Mouse (Mus musculus) MEL (cell line): Measurements from ENCODE around the gene Gm20388. TPM values are rescaled to one million over a fixed set of nuclear protein-coding genes. Genes with fewer than 3 reads are reported as not detected.

Experiments used
- DNase-seq: peaks from one replicate; pipeline ENCODE4 v3.0.0; 2011; ENCODE audit warnings: low read depth, low spot score
- H3K27ac ChIP-seq: 2 replicates; pipeline ENCODE4 v1.5.1; 2012; ENCODE audit warnings: low read depth, mild to moderate bottlenecking, control low read depth, low read length, moderate library complexity; ENCODE audit not compliant: control insufficient read depth
- H3K27me3 ChIP-seq, 2 experiments: fragments of 150-350 bp in 1 of 2; sonication (generic) in 1 of 2; 2 replicates each; pipeline ENCODE4 v1.6.1; 2012; ENCODE audit warnings: low read length in 2 of 2, mild to moderate bottlenecking in 2 of 2, improper control_type of control experiment in 1 of 2, moderate library complexity in 1 of 2; ENCODE audit not compliant: insufficient read depth in 2 of 2, control insufficient read depth in 1 of 2
- H3K36me3 ChIP-seq, 2 experiments: 2 replicates each; pipeline ENCODE4 v1.6.1; 2012 to 2014; ENCODE audit warnings: low read length in 2 of 2, improper control_type of control experiment in 1 of 2, inconsistent platforms in 1 of 2, mild to moderate bottlenecking in 1 of 2; ENCODE audit not compliant: insufficient read depth in 2 of 2, control insufficient read depth in 1 of 2
- H3K4me1 ChIP-seq, 2 experiments: fragments of 150-350 bp in 1 of 2; sonication (generic) in 1 of 2; 2 replicates each; pipeline ENCODE4 v1.6.1; 2012; ENCODE audit warnings: low read length in 2 of 2, improper control_type of control experiment in 1 of 2, mild to moderate bottlenecking in 1 of 2; ENCODE audit not compliant: insufficient read depth in 2 of 2, control insufficient read depth in 1 of 2
- H3K4me3 ChIP-seq, 2 experiments: fragments of 150-350 bp in 1 of 2; sonication (generic) in 1 of 2; 2 replicates each; pipeline ENCODE4 v1.5.1; 2012; ENCODE audit warnings: low read depth in 2 of 2, low read length in 2 of 2, mild to moderate bottlenecking in 2 of 2, moderate library complexity in 2 of 2, control low read depth in 1 of 2, improper control_type of control experiment in 1 of 2; ENCODE audit not compliant: control insufficient read depth in 1 of 2, insufficient read depth in 1 of 2
- H3K79me2 ChIP-seq: 2 replicates; pipeline ENCODE4 v1.6.1; 2012; ENCODE audit warnings: mild to moderate bottlenecking, low read length, moderate library complexity; ENCODE audit not compliant: control insufficient read depth, poor library complexity, insufficient read depth
- H3K9ac ChIP-seq: 2 replicates; pipeline ENCODE4 v1.6.1; 2012; ENCODE audit warnings: low read depth, mild to moderate bottlenecking, control low read depth, low read length, moderate library complexity; ENCODE audit not compliant: control insufficient read depth, poor library complexity, severe bottlenecking
- H3K9me3 ChIP-seq: fragments of 150-350 bp; sonication (generic); replicated peaks from 2 replicates; pipeline ENCODE4 v1.6.1; 2012; ENCODE audit warnings: mild to moderate bottlenecking, low read length, improper control_type of control experiment, moderate library complexity; ENCODE audit not compliant: insufficient read depth
- BHLHE40 ChIP-seq: IDR thresholded peaks from 2 replicates; pipeline ENCODE4 v1.6.1; 2012; ENCODE audit warnings: low read depth, mild to moderate bottlenecking, inconsistent platforms, low read length, improper control_type of control experiment, borderline replicate concordance
- ELF1 ChIP-seq: IDR thresholded peaks from 2 replicates; pipeline ENCODE4 v1.6.1; 2014; ENCODE audit warnings: low read depth, mild to moderate bottlenecking, inconsistent platforms, low read length, improper control_type of control experiment, moderate library complexity
- EP300 ChIP-seq, 2 experiments: IDR thresholded peaks; 2 replicates each; pipeline ENCODE4 v1.6.1; 2011; ENCODE audit warnings: improper control_type of control experiment in 2 of 2, low read length in 2 of 2, low read depth in 1 of 2, mild to moderate bottlenecking in 1 of 2
- ETS1 ChIP-seq: IDR thresholded peaks from 2 replicates; pipeline ENCODE4 v1.6.1; 2012; ENCODE audit warnings: low read depth, mild to moderate bottlenecking, inconsistent platforms, low read length, improper control_type of control experiment, moderate library complexity
- GATA1 ChIP-seq: IDR thresholded peaks from 2 replicates; pipeline ENCODE4 v1.6.1; 2011; ENCODE audit warnings: low read depth, low read length, improper control_type of control experiment
- JUND ChIP-seq: IDR thresholded peaks from 2 replicates; pipeline ENCODE4 v1.6.1; 2011; ENCODE audit warnings: low read depth, mild to moderate bottlenecking, improper control_type of control experiment, low read length
- KAT2A ChIP-seq: conservative IDR thresholded peaks from 2 replicates; pipeline ENCODE4 v1.6.1; 2012; ENCODE audit warnings: low read depth, low read length, improper control_type of control experiment, inconsistent platforms
- MAFK ChIP-seq: IDR thresholded peaks from 2 replicates; pipeline ENCODE4 v1.6.1; 2011; ENCODE audit warnings: low read depth, mild to moderate bottlenecking, low read length, improper control_type of control experiment, borderline replicate concordance
- MAX ChIP-seq: IDR thresholded peaks from 2 replicates; pipeline ENCODE4 v1.6.1; 2011; ENCODE audit warnings: low read length, improper control_type of control experiment
- MEF2A ChIP-seq: IDR thresholded peaks from 2 replicates; pipeline ENCODE4 v1.6.1; 2014; ENCODE audit warnings: low read depth, mild to moderate bottlenecking, inconsistent platforms, low read length, improper control_type of control experiment; ENCODE audit not compliant: poor library complexity, insufficient replicate concordance, severe bottlenecking; ENCODE audit errors: extremely low read depth
- NELFE ChIP-seq: IDR thresholded peaks from 2 replicates; pipeline ENCODE4 v1.6.1; 2011; ENCODE audit warnings: low read depth, low read length, improper control_type of control experiment
- NRF1 ChIP-seq: IDR thresholded peaks from 2 replicates; pipeline ENCODE4 v1.6.1; 2014; ENCODE audit warnings: low read depth, mild to moderate bottlenecking, inconsistent platforms, low read length, improper control_type of control experiment, moderate library complexity; ENCODE audit not compliant: poor library complexity, insufficient read depth, severe bottlenecking
- POLR2A ChIP-seq, 2 experiments: IDR thresholded peaks; 2 replicates each; pipeline ENCODE4 v1.6.1; 2011 to 2012; ENCODE audit warnings: low read length in 2 of 2, mild to moderate bottlenecking in 2 of 2, control low read depth in 1 of 2, improper control_type of control experiment in 1 of 2, low read depth in 1 of 2, moderate library complexity in 1 of 2; ENCODE audit not compliant: control insufficient read depth in 1 of 2, insufficient read depth in 1 of 2, poor library complexity in 1 of 2
- POLR2AphosphoS2 ChIP-seq: IDR thresholded peaks from 2 replicates; pipeline ENCODE4 v1.6.1; 2011; ENCODE audit warnings: low read length, improper control_type of control experiment
- RAD21 ChIP-seq: IDR thresholded peaks from 2 replicates; pipeline ENCODE4 v1.6.1; 2011; ENCODE audit warnings: mild to moderate bottlenecking, low read depth, low read length, improper control_type of control experiment
- SIN3A ChIP-seq: IDR thresholded peaks from 2 replicates; pipeline ENCODE4 v1.6.1; 2012; ENCODE audit warnings: low read length, improper control_type of control experiment, inconsistent platforms
- SMC3 ChIP-seq: IDR thresholded peaks from 2 replicates; pipeline ENCODE4 v1.6.1; 2011; ENCODE audit warnings: low read depth, low read length, improper control_type of control experiment
- TAL1 ChIP-seq: IDR thresholded peaks from 2 replicates; pipeline ENCODE4 v1.6.1; 2012; ENCODE audit warnings: mild to moderate bottlenecking, inconsistent platforms, low read length, moderate library complexity, mixed read lengths
- TCF12 ChIP-seq: IDR thresholded peaks from 2 replicates; pipeline ENCODE4 v1.6.1; 2014; ENCODE audit warnings: low read depth, mild to moderate bottlenecking, inconsistent platforms, low read length, improper control_type of control experiment, moderate library complexity
- UBTF ChIP-seq: IDR thresholded peaks from 2 replicates; pipeline ENCODE4 v1.6.1; 2012; ENCODE audit warnings: low read depth, mild to moderate bottlenecking, inconsistent platforms, low read length, improper control_type of control experiment, moderate library complexity, borderline replicate concordance; ENCODE audit not compliant: insufficient read depth
- ZNF384 ChIP-seq: IDR thresholded peaks from 2 replicates; pipeline ENCODE4 v1.6.1; 2012; ENCODE audit warnings: low read depth, mild to moderate bottlenecking, inconsistent platforms, low read length, improper control_type of control experiment
- polyA plus RNA-seq, 2 experiments: library from polyadenylated mRNA; stranded (reverse) in 1 of 2; unstranded in 1 of 2; fragments of >175 nt in 1 of 2; fragments of >200 nt in 1 of 2; gene quantifications; 2 replicates each; pipeline versions ENCODE4 v1.2.1 to v1.2.4; 2012; ENCODE audit warnings: low replicate concordance in 2 of 2, low read depth in 1 of 2; ENCODE audit not compliant: insufficient read length in 2 of 2, insufficient read depth in 1 of 2, missing spikeins in 1 of 2
- total RNA-seq: library from RNA; depleted of rRNA; stranded (reverse); fragments of 300-350 nt; gene quantifications from 2 replicates; pipeline ENCODE4 v1.2.3, GENCODE M21; 2012

Gm20388 gene
- total and polyA plus RNA-seq, 3 experiments: 11.1 to 17.8 TPM; not detected in 1

DNA sequence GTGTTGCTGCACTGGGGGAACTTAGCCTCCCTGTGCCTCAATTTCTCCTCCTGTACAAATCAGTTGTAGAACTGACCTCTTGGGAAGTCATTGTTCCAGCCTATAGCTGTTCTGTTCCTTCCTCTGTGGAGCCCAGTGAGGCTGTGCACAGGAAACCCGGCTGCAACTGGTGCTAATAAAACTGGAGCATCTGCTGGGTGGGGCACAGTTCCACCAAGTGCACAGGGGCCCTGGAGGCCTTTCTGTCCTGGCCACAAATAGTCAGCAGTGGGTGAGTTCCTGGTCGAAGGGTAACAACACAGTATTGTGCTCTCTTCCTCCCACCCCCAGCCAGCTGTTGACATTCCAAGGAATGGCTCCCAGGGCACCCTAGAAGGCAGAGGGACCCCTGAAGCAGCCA, 902.4 kb downstream of the Gm20388 start:
- Histone ChIP-seq H3K36me3 (no peaks in the 10 kb centered on the region), H3K9ac (no peak overlapping the region), H3K27ac (no peak overlapping the region), H3K4me3 (no peak overlapping the region), H3K27me3 (no peaks in the 10 kb centered on the region), H3K4me1 (no peaks in the 10 kb centered on the region), H3K79me2 (no peaks in the 10 kb centered on the region), H3K9me3 (no peaks in the 10 kb centered on the region)
- TF ChIP-seq MAX: no peak
- no peak for TF ChIP-seq TCF12
- TF ChIP-seq POLR2AphosphoS2: no peak
- TF ChIP-seq BHLHE40: no peak
- no peak for TF ChIP-seq SIN3A
- no peak for TF ChIP-seq POLR2A (IDR thresholded peaks at IDR 0.05; ENCODE audit: control insufficient read depth in 1 of 2, insufficient read depth in 1 of 2, low read depth in 1 of 2, low read length in 2 of 2, poor library complexity in 1 of 2)
- no peak for TF ChIP-seq SMC3
- DNase-seq: no peak

GRCm38 (mm10) chr8:120813839-120814238, 903.2 kb downstream of the Gm20388 start:
- no peaks in the 10 kb centered on the region for H3K9me3 ChIP-seq
- TF ChIP-seq SIN3A (no peak), NELFE (no peak), RAD21 (no peak), POLR2A (IDR thresholded peaks at IDR 0.05; ENCODE audit: control insufficient read depth in 1 of 2, insufficient read depth in 1 of 2, low read depth in 1 of 2, low read length in 2 of 2, poor library complexity in 1 of 2) (no peak), GATA1 (no peak), UBTF (no peak), ZNF384 (no peak), JUND (no peak), EP300 (IDR thresholded peaks at IDR 0.05; ENCODE audit: low read depth in 1 of 2, low read length in 2 of 2) (no peak), KAT2A (no peak), ELF1 (no peak), SMC3 (no peak), MEF2A (no peak), ETS1 (no peak), MAFK (no peak), TAL1 (no peak), NRF1 (no peak)
- H3K27me3 ChIP-seq: no peaks in the 10 kb centered on the region
- no peaks in the 10 kb centered on the region for H3K4me1 ChIP-seq
- H3K36me3 ChIP-seq: no peaks in the 10 kb centered on the region
- no peaks in the 10 kb centered on the region for H3K79me2 ChIP-seq
- H3K9ac ChIP-seq: no peak overlapping the region
- H3K4me3 ChIP-seq: no peak overlapping the region
- H3K27ac ChIP-seq: no peak overlapping the region
- no peak for DNase-seq
